Mouse (Mus musculus) mature B cell (primary cell): ENCODE results near the gene Rnf115.

Experiments used
- in situ Hi-C: fragments of 300-500 bp; cut with MboI; formaldehyde crosslinking; loops from 2 replicates; pipeline ENCODE4 v1.14.3; 2019

Gene Rnf115

DNA sequence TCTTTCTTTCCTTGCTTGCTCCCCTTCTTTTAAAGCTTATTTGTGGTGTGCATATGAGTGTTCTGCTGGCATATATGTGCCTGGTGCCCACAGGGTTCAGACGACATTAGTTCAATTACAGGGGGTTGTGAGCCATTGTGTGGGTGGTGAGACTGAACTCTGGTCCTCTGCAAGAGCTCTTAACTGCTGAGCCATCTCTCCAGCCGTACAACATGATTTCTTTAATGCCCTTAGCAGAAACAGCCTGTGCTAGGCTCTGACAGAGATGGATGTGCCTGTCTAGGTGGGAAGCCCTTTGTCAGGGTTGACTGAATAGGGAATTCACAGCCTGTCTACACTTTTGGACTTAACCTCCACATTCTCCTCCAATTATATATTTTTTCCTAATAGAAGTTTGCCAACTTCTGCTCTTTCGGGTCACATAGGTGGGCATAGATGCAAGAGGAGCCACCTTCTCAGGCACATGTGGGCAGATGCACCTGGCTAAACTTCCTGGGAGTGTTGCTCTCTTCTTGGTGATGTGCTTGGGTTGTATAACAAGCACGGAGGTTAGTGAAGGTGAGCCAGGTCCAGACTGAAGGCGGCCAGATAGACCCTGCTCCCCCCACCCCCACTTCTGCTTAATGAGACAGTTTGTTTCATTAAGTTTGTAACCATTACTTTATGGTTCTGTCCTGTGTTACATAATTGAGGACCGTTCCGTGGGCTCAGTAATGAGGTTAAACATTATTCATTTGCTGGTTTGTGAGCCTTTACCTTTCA lies 107.3 kb downstream of the Rnf115 start:
- in situ Hi-C loops: no loop called here

DNA sequence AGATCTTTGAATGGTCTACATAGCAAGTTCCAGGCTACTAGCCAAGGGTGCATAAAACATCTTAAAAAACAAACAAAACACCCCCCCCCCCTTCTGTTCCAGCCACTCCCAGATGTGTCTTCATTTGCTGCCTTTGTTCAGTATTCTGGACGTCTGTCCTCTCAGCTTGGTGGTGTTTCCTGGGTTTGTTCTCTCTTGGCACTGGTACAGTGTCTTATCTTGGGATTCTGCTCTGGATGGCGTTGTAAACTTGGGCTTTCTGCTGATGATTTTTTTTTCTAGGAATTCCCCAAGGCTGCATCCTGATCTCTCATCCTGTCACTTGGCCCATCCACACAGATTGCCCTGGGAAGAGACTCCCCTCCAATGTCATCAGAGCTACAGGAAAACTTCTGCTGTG lies 109.0 kb downstream of the Rnf115 start:
- in situ Hi-C loops: no loop called here

DNA sequence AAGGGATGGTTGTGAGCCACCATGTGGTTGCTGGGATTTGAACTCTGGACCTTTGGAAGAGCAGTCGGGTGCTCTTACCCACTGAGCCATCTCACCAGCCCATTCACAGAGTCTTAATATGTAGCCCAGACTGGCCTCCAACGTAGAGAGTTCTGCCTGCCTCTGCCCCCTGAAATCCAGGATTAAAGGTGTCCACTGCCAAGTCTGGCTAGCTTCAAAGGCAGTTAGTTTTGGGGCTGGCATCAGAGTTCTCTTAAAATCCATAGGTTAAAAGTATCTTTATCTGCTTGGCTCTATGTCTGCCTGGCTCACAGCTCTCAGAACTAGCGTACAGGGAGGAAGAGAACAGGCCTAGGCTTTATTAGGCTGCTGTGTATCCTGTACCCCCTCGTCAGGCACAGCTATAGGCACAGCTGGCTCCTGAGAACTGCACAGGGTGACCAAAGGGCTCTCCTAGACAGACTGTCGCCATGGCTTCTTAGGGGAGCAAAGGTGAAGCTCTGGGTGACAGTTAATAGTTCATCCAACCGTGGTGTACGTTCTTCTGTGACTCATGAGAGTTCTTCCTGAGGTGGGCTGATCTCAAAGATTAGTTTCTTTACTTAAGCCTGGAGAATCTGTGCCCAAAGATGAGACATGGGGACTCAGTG lies 111.7 kb downstream of the Rnf115 start:
- in situ Hi-C loops: no loop called here
